19 mouse cellular contexts compared by ENCODE assay signal in genomic region chr12:52009928-52010629, GRCm38 (mm10). TPM values are rescaled to one million over a fixed set of nuclear protein-coding genes. Genes with fewer than 3 reads are reported as not detected.
DNase-seq lines count a peak whose midpoint lies in the region; ATAC-seq lines count a peak whose summit lies in the region.
"Had no signal": no experiment of that assay in that cellular context is flagged by ENCODE, and none has a peak within 500 bp of the region (broad histone marks: within the 10 kb centered on the region; RNA-seq: fewer than 3 reads in every experiment).

No protein-coding gene starts in this region.

- H3K36me3 ChIP-seq in hindbrain, embryonic 10.5 days = no peaks in the 10 kb centered on the region
- H3K36me3 ChIP-seq in midbrain, embryonic 13.5 days = no peaks in the 10 kb centered on the region
- H3K36me3 ChIP-seq: G1E had no signal

- peak; percentile 20 for DNase-seq in embryo, embryonic 10.5 days (ENCODE audit: low spot score)
- DNase-seq in embryo, embryonic 9.5 days (ENCODE audit: extremely low spot score) = no peak
- peak; percentile 25 for DNase-seq in Muller cell, postnatal 12 days (ENCODE audit: inconsistent ontology term)
- peak; percentile 4 for DNase-seq in hindbrain, embryonic 10.5 days (ENCODE audit: low spot score)
- DNase-seq in heart, postnatal 4 days = no peak
- DNase-seq in frontal cortex, postnatal 36 days (ENCODE audit: low spot score in 2 of 2) = no peak
- DNase-seq in cerebellum, postnatal 36 days = no peak
- DNase-seq: gastrocnemius, adult 2 months; lung, adult 18-20 months; right cerebral cortex, postnatal 4 days; thymus, postnatal 36 days had no signal

- peak; percentile 35; the same call in 1 of the 2 replicates for ATAC-seq in midbrain, embryonic 13.5 days
- ATAC-seq: inflammation-experienced regulatory T-cells, adult 6 months had no signal

- no peaks in the 10 kb centered on the region for H3K27me3 ChIP-seq in hindbrain, embryonic 10.5 days (ENCODE audit: insufficient read depth, poor library complexity, severe bottlenecking)
- H3K27me3 ChIP-seq in midbrain, embryonic 13.5 days = no peaks in the 10 kb centered on the region

- peak overlapping the region; percentile 37 for H3K9ac ChIP-seq in midbrain, embryonic 13.5 days (replicated peaks)

- H3K4me1 ChIP-seq in hindbrain, embryonic 10.5 days (replicated peaks) = peaks cover 23% of the 10 kb centered on the region
- H3K4me1 ChIP-seq in midbrain, embryonic 13.5 days (replicated peaks) = peaks cover 15% of the 10 kb centered on the region

- H3K4me2 ChIP-seq in midbrain, embryonic 13.5 days (replicated peaks) = peak overlapping the region; percentile 53

- 61% methylated on average over 15 of the region's 15 CpGs for WGBS in hindbrain, embryonic 10.5 days
- WGBS in midbrain, embryonic 13.5 days = 25% methylated on average over 15 of the region's 15 CpGs

- H3K4me3 ChIP-seq in hindbrain, embryonic 10.5 days = peak overlapping the region; percentile 26; the same call in 1 of the 2 replicates
- H3K4me3 ChIP-seq in midbrain, embryonic 13.5 days (replicated peaks) = peak overlapping the region; percentile 27
- H3K4me3 ChIP-seq: gastrocnemius, adult 2 months had no signal

- H3K27ac ChIP-seq in hindbrain, embryonic 10.5 days = peak overlapping the region; percentile 37; the same call in 1 of the 2 replicates
- peak overlapping the region; percentile 53; the same call in 1 of the 2 replicates for H3K27ac ChIP-seq in midbrain, embryonic 13.5 days
- H3K27ac ChIP-seq: gastrocnemius, adult 2 months; kidney, postnatal 0 days had no signal

- no peaks in the 10 kb centered on the region for H3K9me3 ChIP-seq in hindbrain, embryonic 10.5 days
- no peaks in the 10 kb centered on the region for H3K9me3 ChIP-seq in midbrain, embryonic 13.5 days
- H3K9me3 ChIP-seq: G1E had no signal

RNA-seq across cellular contexts. Expression of gene Dtd2, which starts 3.8 kb away (rescaled TPM):
- polyA plus RNA-seq in hindbrain, embryonic 10.5 days (2016; fragmentation: Nextera tagmentation; extraction: Ambion mirVana) = 24.3 and 25.9 TPM in 2 replicates
- polyA plus RNA-seq in midbrain, embryonic 13.5 days (2015; fragmentation: Nextera tagmentation; extraction: Ambion mirVana) = 18.7 and 20.4 TPM in 2 replicates
- 1 to 10 TPM; 8.6 to 8.7 TPM for total RNA-seq in heart, postnatal 4 days (2021)

RNA-seq across cellular contexts. Expression of gene Gpr33, which starts 17.8 kb away (rescaled TPM):
- polyA plus RNA-seq in hindbrain, embryonic 10.5 days (2016; fragmentation: Nextera tagmentation; extraction: Ambion mirVana) = not detected in 2 replicates
- not detected in 2 replicates for polyA plus RNA-seq in midbrain, embryonic 13.5 days (2015; fragmentation: Nextera tagmentation; extraction: Ambion mirVana)
- not detected for total RNA-seq in heart, postnatal 4 days (2021)
- total RNA-seq: gastrocnemius, adult 2 months; layer of hippocampus, postnatal 25 days had no signal
- polyA plus RNA-seq: embryonic facial prominence, embryonic 14.5 days; G1E; heart, embryonic 14.5 days; inflammation-experienced regulatory T-cells, adult 6 months; kidney, postnatal 0 days; limb, embryonic 14.5 days had no signal

RNA-seq across cellular contexts. Expression of gene Heatr5a, which starts 39.0 kb away (rescaled TPM):
- polyA plus RNA-seq in hindbrain, embryonic 10.5 days (2016; fragmentation: Nextera tagmentation; extraction: Ambion mirVana) = 10.1 and 12.0 TPM in 2 replicates
- polyA plus RNA-seq in midbrain, embryonic 13.5 days (2015; fragmentation: Nextera tagmentation; extraction: Ambion mirVana) = 6.0 and 6.3 TPM in 2 replicates
- total RNA-seq in heart, postnatal 4 days (2021) = 10 to 100 TPM; 21.3 to 24.6 TPM

Comparison
In these comparisons a context has a peak if more than half of its experiments do, and no peak if none do; other contexts are left out.
1. DNase-seq: peak in embryo, embryonic 10.5 days (single experiment), Muller cell, postnatal 12 days (single experiment) and hindbrain, embryonic 10.5 days (single experiment); none in embryo, embryonic 9.5 days (single experiment), heart, postnatal 4 days (single experiment), frontal cortex, postnatal 36 days (0 of 2) and cerebellum, postnatal 36 days (0 of 2).